Mouse (Mus musculus) neural tube, embryonic 11.5 days (tissue): ENCODE data around the gene Mob1a. TPM values are rescaled to one million over a fixed set of nuclear protein-coding genes. Genes with fewer than 3 reads are reported as not detected.
A peak's percentile ranks its signal among the peaks of the same experiment; 100 is the strongest.

ENCODE experiments used
- ATAC-seq: fragments of 200-750 bp; cut with Nextera tagmentation; 2 replicates; pipeline ENCODE4 v1.8.0; 2017; ENCODE audit warnings: moderate number of reproducible peaks, mild to moderate bottlenecking, moderate TSS enrichment, moderate library complexity; ENCODE audit not compliant: insufficient read depth, low FRiP score, low TSS enrichment
- DNase-seq: peaks from one replicate; pipeline ENCODE4 v3.0.0-alpha.2; 2015; ENCODE audit warnings: low spot score
- H3K27ac ChIP-seq: fragments of 300-500 bp; sonication (generic); 2 replicates; pipeline ENCODE4 v1.5.1; 2014; ENCODE audit warnings: low read depth, mild to moderate bottlenecking, low read length
- H3K27me3 ChIP-seq: fragments of 300-500 bp; sonication (generic); 2 replicates; pipeline ENCODE4 v1.6.1; 2014; ENCODE audit warnings: mild to moderate bottlenecking, low read length, mixed read lengths; ENCODE audit not compliant: control insufficient read depth, insufficient read depth
- H3K36me3 ChIP-seq: fragments of 300-500 bp; sonication (generic); 2 replicates; pipeline ENCODE4 v1.6.1; 2014; ENCODE audit warnings: mild to moderate bottlenecking, low read length, moderate library complexity, mixed read lengths; ENCODE audit not compliant: control insufficient read depth, insufficient read depth
- H3K4me1 ChIP-seq: fragments of 300-500 bp; sonication (generic); 2 replicates; pipeline ENCODE4 v1.6.1; 2014; ENCODE audit warnings: low read length, mixed read lengths; ENCODE audit not compliant: control insufficient read depth, insufficient read depth
- H3K4me2 ChIP-seq: fragments of 300-500 bp; sonication (generic); 2 replicates; pipeline ENCODE4 v1.6.1; 2014; ENCODE audit warnings: low read depth, mild to moderate bottlenecking, moderate library complexity
- H3K4me3 ChIP-seq: fragments of 300-500 bp; sonication (generic); 2 replicates; pipeline ENCODE4 v1.5.1; 2014; ENCODE audit warnings: low read depth, low read length
- H3K9ac ChIP-seq: fragments of 300-500 bp; sonication (generic); 2 replicates; pipeline ENCODE4 v1.6.1; 2014; ENCODE audit warnings: mild to moderate bottlenecking, low read length
- H3K9me3 ChIP-seq: fragments of 300-500 bp; sonication (generic); 2 replicates; pipeline ENCODE4 v1.6.1; 2016; ENCODE audit warnings: low read length; ENCODE audit not compliant: control insufficient read depth
- whole genome bisulfite sequencing: fragments of 180-500 bp; shearing (Covaris S2); extraction: QIAGEN DNeasy Blood & Tissue Kit; methylation state at CpG from one replicate; pipeline ENCODE4 v1.1.7; 2014; 5-methylcytosine and 5-hydroxymethylcytosine counted together
- polyA plus RNA-seq: library from polyadenylated mRNA; unstranded; fragments of >200 nt; fragmentation: Nextera tagmentation; extraction: Ambion mirVana; gene quantifications from 2 replicates; pipeline ENCODE4 v1.2.1, GENCODE M21; 2014

The Mob1a gene
- polyA plus RNA-seq: 69.5 and 72.3 TPM in 2 replicates

DNA sequence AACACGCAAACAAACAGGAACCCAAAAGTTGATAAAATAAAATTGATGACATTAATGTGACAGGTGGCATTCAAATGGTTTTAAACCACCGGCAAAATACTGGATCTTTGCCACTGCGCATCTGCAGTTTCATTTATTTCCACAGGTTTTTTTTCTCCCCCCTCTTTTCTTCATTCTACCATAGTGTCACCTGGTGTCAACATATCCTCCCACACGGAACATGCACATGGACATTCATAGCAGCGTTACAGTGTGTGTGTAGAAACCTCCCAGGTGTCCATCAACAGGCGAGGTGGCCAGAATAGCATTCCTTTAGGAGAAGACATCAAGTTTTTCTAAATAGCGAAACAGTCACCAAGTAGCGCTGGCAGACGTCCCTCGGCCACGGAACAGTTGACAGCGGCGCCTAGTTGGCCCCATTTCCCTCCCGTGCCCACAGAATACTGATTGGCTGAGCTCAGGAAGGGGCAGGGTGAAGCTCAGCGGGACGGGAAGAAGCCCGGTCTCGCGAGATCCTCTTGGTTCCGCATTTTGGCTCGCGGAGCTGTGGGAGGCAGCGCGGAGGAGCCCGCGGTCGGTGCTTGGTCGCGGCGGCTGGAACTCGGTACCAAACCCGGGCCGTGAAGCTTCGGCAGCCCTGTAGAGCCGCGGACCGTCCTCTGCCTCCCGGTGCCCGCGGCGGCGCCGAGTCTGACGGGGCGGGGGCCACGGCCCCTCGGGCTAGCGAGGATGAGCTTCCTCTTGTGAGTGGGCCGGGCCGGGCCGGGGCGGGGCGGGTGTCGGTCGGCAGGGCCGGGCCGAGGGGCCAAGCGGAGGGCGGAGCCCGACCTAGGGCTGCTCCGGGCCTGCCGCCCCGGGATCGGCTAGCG, at the start of gene Mob1a, which contains the start of gene Mthfd2:
Gene Mob1a, plus strand, starts transcription at position 492 of the 869 bp plus-strand sequence.
Gene Mthfd2, minus strand, starts transcription at position 384 of the 869 bp plus-strand sequence.
- H3K4me2 ChIP-seq: peak within 1 kb of the TSS; percentile 82
- H3K9ac ChIP-seq: peak within 1 kb of the TSS; percentile 96
- peak; percentile 93 for DNase-seq
- no peaks in the 10 kb centered on the region for H3K9me3 ChIP-seq
- peak within 1 kb of the TSS; percentile 83 for H3K27ac ChIP-seq
- H3K27me3 ChIP-seq: no peaks in the 10 kb centered on the region
- 1% methylated on average over 55 of the region's 65 CpGs for WGBS
- H3K4me1 ChIP-seq: 0 out of 2 replicates have a peak, but pooled peaks cover 7% of the 10 kb centered on the region
- ATAC-seq: peak; percentile 98
- H3K4me3 ChIP-seq: peak within 1 kb of the TSS; percentile 88
- H3K36me3 ChIP-seq: peaks cover 5% of the 10 kb centered on the region

DNA sequence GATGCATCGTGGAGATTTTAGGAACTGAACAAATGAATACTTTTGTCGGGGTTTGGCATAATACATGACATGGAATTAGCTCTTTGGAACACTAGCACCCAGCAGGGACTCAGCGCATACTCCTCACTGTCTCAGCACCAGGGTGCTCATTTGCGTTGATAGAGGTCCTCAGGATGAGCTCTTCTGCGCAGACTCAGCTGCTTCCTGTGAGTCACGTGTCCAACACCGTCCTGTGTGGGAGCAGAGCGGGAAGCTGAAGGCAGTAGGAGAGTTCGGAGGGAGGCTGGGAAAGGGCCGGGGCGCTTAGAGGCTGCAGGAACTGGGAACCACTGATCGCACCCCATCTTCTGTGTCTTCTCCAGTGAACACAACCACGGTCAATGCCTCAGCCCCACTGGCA, 48.7 kb upstream of the Mob1a start:
- 66% methylated on average over 13 of the region's 13 CpGs for WGBS

DNA sequence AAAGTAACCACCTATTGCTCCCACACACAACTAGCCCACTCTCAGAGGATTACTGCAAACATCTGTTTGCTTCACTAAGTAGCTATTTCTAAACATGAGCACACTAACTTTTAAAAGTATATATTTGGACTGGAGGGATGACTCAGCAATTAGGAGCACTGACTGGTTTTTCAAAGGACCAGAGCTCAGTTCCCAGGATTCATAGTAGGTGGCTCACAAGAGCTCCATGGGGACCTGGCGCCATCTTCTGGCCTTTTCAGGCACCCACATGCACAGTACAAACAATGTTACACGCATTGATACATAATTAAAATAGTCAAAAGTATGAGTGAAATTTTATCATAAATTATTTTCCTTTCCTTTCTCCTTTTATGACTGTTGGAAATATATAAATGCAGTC, 46.9 kb upstream of the Mob1a start:
- H3K4me3 ChIP-seq: no peak overlapping the region
- H3K9ac ChIP-seq: no peak overlapping the region
- H3K4me1 ChIP-seq: no peaks in the 10 kb centered on the region
- ATAC-seq (no peak), DNase-seq (no peak)
- no peak overlapping the region for H3K4me2 ChIP-seq
- H3K27me3 ChIP-seq: no peaks in the 10 kb centered on the region
- no peaks in the 10 kb centered on the region for H3K9me3 ChIP-seq
- no peak overlapping the region for H3K27ac ChIP-seq
- H3K36me3 ChIP-seq: no peaks in the 10 kb centered on the region
- WGBS: 27% methylated on average over 2 of the region's 2 CpGs

More for the DNA sequence above, 48.7 kb upstream of the Mob1a start:
- no peak overlapping the region for H3K4me2 ChIP-seq
- no peak overlapping the region for H3K9ac ChIP-seq
- no peaks in the 10 kb centered on the region for H3K27me3 ChIP-seq
- DNase-seq: no peak
- ATAC-seq: no peak
- no peaks in the 10 kb centered on the region for H3K4me1 ChIP-seq
- H3K9me3 ChIP-seq: no peaks in the 10 kb centered on the region
- no peak overlapping the region for H3K4me3 ChIP-seq
- no peaks in the 10 kb centered on the region for H3K36me3 ChIP-seq
- H3K27ac ChIP-seq: no peak overlapping the region

DNA sequence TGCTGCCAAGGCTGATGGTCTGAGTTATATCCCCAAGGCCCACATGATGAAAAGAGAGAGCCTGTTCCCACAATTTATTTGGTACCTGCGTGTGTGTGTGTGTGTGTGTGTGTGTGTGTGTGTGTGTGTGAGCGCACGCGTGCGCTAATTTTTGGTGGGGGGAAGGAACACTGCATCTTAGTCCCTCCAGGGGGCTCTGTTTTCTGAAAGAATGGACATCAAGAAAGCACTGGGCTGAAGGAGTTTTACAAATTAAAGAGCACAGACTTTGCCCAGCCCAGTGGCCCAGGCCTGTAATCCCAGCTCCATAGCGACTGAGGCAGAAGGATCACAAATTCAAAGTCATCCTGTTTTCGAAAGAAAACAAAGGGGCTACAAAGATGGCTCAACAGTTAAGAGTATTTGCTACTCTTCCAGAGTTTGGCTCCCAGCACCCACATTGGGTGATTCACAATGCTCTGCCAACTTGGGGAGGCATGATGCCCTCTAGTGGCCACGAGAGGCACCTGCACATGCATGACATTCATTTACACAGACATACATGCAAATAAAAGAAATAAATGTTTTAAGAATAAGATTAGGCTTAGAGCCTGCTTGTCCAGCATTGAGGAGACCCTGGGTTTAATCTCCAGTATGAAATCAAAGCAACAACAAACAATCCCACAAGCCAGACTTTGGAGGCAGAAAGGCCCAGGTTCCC, 45.4 kb upstream of the Mob1a start:
- ATAC-seq: no peak
- 74% methylated on average over 8 of the region's 8 CpGs for WGBS

DNA sequence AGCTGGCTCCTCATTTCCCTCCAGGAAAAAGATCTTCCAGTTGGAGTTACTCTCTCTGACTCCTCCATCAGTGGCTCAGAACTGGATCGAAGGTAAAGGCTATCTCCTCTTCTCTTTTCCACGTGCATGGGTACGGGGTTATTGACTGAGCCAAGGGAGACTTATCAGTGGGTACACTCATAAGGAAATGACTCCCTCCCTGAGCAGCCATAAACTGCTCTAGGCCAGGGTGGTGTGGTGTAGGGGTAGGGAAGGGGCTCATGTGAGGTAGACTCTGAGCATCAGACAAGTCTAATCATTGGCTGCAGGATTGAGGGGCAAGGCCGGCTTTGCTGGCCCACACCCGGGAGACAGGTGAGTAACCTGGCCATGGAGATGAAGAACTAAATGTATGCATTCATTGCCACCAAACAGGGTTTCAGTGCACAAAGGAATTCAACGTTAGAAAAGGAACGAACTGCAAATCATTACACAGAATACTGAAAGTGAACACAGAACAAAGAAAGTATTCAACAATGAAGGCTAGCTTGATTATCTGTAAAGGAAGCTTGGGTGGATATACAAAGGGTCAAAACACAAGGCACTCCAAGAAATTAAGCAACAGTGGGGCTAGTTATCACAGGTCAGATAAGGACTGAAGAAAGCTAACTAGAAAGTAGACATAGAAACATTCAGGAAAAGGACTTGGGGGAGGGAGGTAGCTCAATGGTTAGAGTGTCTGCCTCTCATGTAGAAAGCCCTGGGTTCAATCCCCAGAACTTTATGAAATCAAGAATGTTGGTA, 25.2 kb upstream of the Mob1a start:
- peaks cover 6% of the 10 kb centered on the region; the same call in 1 of the 2 replicates for H3K4me1 ChIP-seq
- H3K27me3 ChIP-seq: no peaks in the 10 kb centered on the region
- DNase-seq (no peak), ATAC-seq (no peak)
- H3K9me3 ChIP-seq: no peaks in the 10 kb centered on the region
- H3K9ac ChIP-seq: no peak overlapping the region
- no peaks in the 10 kb centered on the region for H3K36me3 ChIP-seq
- 84% methylated on average over 7 of the region's 7 CpGs for WGBS
- H3K27ac ChIP-seq: no peak overlapping the region
- no peak overlapping the region for H3K4me2 ChIP-seq
- no peak overlapping the region for H3K4me3 ChIP-seq

More for the DNA sequence above, 45.4 kb upstream of the Mob1a start:
- H3K27ac ChIP-seq: no peak overlapping the region
- no peak overlapping the region for H3K4me2 ChIP-seq
- no peak overlapping the region for H3K4me3 ChIP-seq
- no peaks in the 10 kb centered on the region for H3K27me3 ChIP-seq
- H3K36me3 ChIP-seq: no peaks in the 10 kb centered on the region
- no peaks in the 10 kb centered on the region for H3K4me1 ChIP-seq
- H3K9ac ChIP-seq: no peak overlapping the region
- no peak for DNase-seq
- H3K9me3 ChIP-seq: no peaks in the 10 kb centered on the region

DNA sequence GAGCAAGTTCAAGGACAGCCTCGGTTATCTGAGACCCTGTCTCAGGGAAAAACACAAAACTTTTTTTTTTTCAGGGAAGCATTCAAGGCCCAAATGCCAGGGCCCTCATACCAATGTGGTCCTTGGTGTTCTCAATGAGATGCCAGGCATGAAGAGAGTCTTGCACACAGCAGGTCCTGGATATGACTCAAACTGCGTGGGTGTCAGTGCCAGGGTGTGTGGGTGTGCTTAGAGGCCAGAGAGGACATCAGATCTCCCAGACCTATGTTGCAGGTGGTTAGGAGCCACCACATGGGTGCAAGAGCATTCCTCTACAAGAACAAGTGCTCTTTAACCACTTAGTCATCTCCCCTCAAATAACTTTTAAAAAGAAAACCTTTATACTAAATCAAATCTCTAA, 24.5 kb upstream of the Mob1a start:
- Histone ChIP-seq H3K36me3 (peaks cover 2% of the 10 kb centered on the region; the same call in 1 of the 2 replicates), H3K4me1 (peaks cover 6% of the 10 kb centered on the region; the same call in 1 of the 2 replicates), H3K4me3 (no peak overlapping the region), H3K9ac (no peak overlapping the region), H3K4me2 (no peak overlapping the region), H3K27ac (no peak overlapping the region), H3K9me3 (no peaks in the 10 kb centered on the region), H3K27me3 (no peaks in the 10 kb centered on the region)
- 84% methylated on average over 2 of the region's 2 CpGs for WGBS
- ATAC-seq (no peak), DNase-seq (no peak)

DNA sequence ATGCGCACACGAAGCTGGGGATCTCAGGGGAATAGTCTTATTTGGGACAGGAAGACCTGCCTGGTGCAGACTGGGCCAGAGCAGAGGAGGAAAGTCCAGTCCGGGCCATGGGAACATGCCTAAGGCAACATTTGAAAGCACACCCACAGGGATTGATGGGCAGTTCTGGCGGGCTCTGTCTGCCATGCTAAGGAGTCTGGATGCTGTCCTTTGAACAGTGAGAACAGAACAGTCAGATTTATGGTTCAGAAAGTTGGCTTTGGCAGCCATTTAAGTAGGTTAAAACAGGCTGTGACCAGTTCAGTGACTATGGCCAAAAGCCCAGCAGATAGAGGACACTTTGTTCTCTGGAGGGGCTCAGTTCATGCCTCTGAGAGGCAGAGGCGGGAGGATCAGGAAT, 23.6 kb upstream of the Mob1a start:
- Histone ChIP-seq H3K9ac (no peak overlapping the region), H3K36me3 (peaks cover 5% of the 10 kb centered on the region; the same call in 1 of the 2 replicates), H3K4me1 (peaks cover 6% of the 10 kb centered on the region; the same call in 1 of the 2 replicates), H3K27ac (no peak overlapping the region), H3K27me3 (no peaks in the 10 kb centered on the region), H3K4me2 (no peak overlapping the region), H3K9me3 (no peaks in the 10 kb centered on the region), H3K4me3 (no peak overlapping the region)
- DNase-seq: no peak
- 0 out of 2 replicates have a peak, but pooled peaks have one; percentile 35 for ATAC-seq
- 65% methylated on average over 5 of the region's 5 CpGs for WGBS

DNA sequence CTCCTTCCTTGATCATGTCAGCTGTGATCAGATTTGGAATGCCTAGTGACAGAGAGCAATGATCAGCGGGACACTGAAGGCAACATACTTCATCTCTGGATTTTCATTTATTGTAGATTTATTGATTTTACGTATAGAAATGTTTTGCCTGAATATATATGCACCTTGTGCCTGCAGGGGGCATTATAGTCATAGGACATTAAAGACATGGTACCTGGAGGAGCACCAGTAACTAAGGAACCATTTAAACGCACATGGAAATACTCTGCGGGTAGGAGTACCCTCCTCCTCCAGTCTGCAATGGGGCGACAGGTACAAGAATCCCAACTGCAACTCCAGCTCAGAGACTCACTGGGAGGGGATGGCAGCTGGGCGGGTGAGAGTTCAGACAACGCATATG, 16.8 kb upstream of the Mob1a start:
- no peak overlapping the region for H3K27ac ChIP-seq
- ATAC-seq: no peak
- no peak overlapping the region for H3K4me3 ChIP-seq
- no peaks in the 10 kb centered on the region for H3K9me3 ChIP-seq
- 93% methylated on average over 7 of the region's 7 CpGs for WGBS
- no peaks in the 10 kb centered on the region for H3K4me1 ChIP-seq
- H3K36me3 ChIP-seq: peaks cover 25% of the 10 kb centered on the region
- no peak overlapping the region for H3K4me2 ChIP-seq
- no peak overlapping the region for H3K9ac ChIP-seq
- no peaks in the 10 kb centered on the region for H3K27me3 ChIP-seq
- no peak for DNase-seq
